Mouse (Mus musculus): ENCODE results near the gene Olfr56. TPM values are rescaled to one million over a fixed set of nuclear protein-coding genes. Genes with fewer than 3 reads are reported as not detected.
"Not testable (repeated sequence)": the region's sequence is repeated elsewhere in the genome, so short reads cannot be mapped to it uniquely, and the experiment has no call there.

Olfr56 gene
- polyA plus RNA-seq, 1 experiment: 0.10 TPM

DNA sequence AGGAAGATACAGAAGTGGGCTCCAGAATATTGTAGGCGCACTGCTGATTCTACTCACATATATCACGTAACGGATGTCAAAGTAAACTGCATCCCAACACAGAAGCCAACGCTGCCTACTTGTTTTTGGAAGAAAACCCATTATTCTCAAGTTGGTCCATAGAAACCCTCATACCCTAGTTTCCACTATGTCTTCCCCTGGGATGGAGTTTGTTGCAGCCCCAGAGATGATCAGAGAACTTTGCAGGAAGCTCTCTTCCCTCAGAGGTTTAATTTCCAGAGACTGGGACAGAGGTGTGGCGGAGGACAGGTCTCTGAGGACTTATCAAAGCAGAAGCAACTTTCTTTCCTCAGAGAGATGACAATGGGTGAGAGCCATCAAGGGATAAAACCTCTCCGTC, 163.3 kb downstream of the Olfr56 start, which contains the start of gene Olfr1395:
Gene Olfr1395 (plus strand): TSS at position 301 of the 400 bp plus-strand sequence.
- no peak for DNase-seq (ENCODE audit: extremely low spot score in 1 of 2, low spot score in 1 of 2)

DNA sequence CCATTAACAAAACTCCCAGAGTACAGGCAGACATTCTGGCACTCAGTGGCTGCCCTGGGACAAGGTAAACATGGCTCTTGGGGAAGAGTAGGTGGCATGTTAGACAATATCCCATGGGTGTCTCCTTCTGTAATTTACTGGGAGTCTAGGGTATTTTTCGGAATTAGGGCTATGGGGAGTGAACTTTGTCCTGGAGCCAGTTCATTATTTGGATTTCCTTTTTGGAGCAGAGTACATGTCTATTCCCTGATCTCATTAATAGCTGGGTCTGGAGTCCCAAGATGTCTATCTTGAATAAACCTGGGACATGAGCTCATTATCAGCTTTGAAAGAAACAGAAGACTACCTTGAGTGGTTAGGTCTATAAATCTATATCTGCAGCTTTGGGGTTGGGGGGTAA, 175.4 kb downstream of the Olfr56 start, which contains the start of gene Olfr1394:
Gene Olfr1394 (plus strand): TSS at position 301 of the 400 bp plus-strand sequence.
- DNase-seq (ENCODE audit: extremely low spot score in 1 of 2, low spot score in 1 of 2): no peak

DNA sequence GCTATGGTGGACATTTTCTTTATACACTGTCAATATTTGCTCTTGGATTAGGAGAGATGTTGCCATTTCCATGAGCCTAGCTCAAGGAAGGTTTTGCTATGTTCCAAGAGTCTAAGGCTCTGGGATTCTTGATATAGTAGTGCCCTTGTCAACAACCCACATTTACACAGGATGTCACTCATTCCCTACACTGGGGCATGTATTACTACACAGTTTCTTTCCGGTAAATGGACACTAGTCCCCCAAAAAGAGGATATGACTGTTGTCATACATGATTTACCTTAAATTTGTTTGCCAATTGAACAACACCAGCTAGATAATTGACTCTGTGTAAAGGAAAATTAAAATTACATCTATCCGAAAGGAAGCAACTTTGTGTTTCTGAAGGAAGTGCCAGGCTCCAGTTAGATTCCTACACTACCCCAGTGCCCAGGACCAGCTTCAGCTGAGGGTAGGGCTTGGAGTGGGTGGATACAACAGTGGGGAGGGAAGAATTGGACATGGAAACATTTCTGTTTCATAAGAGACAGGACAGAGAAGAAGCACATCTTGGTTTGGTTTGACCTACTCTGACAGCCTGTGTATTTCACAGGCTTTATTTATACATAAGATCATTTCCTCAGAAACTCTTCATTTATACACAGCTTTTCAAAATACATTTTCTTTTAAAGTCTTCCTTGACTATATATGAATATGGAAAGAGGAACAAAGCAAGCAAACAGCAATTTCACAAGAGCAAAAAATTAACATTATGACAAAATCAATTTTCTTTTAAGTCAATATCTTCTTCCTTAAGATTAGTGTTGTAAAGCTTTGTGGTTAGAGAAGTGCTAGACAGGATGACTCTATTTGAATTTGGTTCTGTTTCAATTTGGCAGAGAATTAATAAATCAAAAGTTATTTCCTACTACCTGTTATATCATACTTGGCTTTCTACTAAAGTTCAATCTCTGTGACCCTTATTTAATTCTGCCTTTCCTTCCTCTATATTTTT, 178.4 kb downstream of the Olfr56 start:
- DNase-seq (ENCODE audit: extremely low spot score in 1 of 2, low spot score in 1 of 2): no peak

DNA sequence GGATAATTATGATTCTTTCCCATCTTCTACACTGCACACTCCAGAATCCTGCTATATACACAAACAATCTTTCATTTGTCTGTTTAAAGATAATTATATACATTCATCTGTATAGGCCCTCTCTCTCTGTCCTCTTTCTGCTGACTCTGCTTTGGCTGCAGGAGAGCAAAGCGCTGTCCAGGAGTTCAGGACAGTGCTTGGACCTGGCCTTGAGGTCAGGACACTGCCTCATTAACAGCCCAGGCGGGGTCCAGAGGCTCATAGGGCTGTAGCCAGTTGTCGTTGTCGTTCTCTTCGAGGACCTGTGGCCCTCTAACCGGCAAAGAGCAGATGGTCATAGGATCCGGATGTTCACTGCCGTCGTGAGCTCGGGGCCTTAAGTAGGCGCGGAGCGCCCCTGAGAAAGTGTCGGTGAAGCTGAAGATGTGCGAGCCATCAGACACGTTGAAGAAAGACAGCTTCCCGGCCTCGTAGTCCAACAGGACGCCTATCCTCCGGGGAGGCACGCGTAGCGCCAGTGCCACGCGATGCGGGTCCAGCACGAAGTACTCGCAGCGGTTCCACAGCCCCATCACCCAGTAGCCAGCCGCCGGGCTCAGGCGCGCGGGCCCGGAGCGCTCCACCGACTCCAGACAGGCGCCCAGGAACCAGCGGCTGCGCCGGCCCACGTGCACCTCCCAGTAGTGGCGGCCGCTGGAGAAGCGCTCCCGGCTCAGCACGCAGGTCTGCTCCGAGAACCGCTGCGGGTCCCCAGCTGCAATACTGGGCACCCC, 190.3 kb downstream of the Olfr56 start:
- DNase-seq (ENCODE audit: extremely low spot score in 1 of 2, low spot score in 1 of 2): peak in 1 of 2 experiments; percentile 8

DNA sequence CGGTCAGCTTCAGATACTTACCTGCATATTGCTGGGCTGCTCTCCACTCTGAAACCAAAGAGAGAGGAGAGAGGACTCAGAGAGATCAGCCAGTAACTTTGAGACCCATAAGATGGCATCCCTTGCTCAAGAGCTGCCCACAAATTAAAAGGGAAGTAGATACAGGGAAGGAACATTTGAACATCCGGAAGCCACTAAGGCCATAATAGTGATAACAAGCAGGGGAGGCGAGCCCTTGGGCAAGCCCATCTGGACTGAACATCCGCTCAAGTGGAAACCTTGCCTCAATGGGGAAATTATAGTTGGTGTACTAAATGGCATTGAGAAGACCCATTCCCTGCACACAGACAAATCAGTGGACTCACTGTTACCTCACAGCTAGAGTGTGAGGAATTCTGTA, 191.9 kb downstream of the Olfr56 start:
- no peak for DNase-seq (ENCODE audit: extremely low spot score in 1 of 2, low spot score in 1 of 2)

DNA sequence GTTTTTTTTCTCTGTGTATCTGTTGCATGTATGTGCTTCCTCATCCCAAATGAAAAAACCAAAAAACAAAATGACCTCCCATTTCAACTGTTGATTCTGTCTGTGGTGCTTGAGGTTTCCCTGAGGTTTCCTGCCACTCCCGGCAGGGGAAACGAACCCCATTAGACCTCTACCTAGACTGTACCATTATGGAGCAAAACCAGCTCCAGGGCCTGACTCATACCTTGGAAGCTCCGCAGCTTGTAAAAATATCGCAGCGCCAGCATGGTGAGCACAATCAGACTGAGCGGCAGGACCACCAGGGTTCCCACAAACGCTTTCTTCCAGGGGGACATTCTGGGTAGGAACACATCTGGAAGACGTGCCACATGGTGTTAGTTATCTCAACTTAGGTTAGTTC, 196.7 kb downstream of the Olfr56 start:
- DNase-seq (ENCODE audit: extremely low spot score in 1 of 2, low spot score in 1 of 2): no peak

DNA sequence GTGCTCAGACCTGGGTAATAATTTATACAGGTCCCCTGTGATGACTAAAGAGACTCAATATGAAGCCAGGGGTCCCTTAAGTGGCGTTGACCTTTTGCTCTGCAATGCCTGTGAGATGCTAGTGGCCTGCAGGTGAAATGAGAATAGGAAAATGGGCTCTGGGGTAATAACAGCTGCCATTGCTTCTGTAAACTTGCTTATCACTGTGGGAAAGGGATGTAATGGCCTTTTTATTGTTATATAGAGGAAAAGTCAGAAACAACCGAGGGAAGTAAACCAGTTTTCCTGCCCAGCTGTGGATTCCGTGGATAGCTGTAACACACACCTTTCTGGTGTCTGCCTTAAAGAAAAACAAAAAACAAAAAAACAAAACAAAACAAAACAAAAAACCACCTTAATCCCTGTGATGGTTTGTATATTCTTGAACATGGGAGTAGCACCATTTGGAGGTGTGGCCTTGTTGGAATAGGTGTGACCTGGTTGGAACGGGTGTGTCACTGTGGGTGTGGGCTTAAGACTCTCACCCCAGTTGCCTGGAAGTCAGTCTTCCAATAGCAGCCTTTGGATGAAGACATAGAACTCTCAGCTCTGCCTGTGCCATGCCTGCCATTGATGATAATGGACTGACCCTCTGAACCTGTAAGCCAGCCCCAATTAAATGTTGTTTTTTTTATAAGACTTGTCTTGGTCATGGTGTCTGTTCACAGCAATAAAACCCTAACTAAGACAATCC, 197.5 kb downstream of the Olfr56 start:
- not testable (repeated sequence) for DNase-seq (ENCODE audit: extremely low spot score in 1 of 2, low spot score in 1 of 2)

DNA sequence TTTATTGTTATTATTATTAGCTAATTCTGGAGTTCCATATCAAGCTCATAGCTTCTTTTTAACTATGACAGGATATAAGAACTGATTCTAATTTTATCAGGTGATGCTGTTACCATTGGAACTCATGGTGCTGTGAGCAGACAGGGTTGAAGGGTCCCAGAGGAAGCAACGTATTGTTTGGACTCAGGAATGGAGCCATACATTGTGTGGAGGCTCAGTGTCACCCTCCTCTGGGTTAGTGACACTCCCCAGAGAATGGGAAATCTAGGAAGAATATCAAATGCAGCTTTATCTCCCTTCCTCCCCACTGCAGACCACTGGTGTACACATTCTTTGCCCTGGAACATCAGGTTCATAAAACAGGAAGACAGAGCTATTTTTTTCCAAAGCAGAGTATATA, 204.5 kb downstream of the Olfr56 start:
- DNase-seq (ENCODE audit: extremely low spot score in 1 of 2, low spot score in 1 of 2): no peak

Other genes starting within 250 kb of the Olfr56 start
- 453 and 472 TPM in 2 replicates for gene Rack1, start 178.6 kb upstream of the Olfr56 start, polyA plus RNA-seq (2012; rRNA removed)
- 41.4 and 47.6 TPM in 2 replicates for gene Trim41, start 161.5 kb upstream of the Olfr56 start, polyA plus RNA-seq (2012; rRNA removed)
- gene Trim7, start 152.7 kb upstream of the Olfr56 start, polyA plus RNA-seq (2012; rRNA removed): 3.7 and 4.6 TPM in 2 replicates
- gene Gm12184, start 152.2 kb upstream of the Olfr56 start, polyA plus RNA-seq (2012; rRNA removed): 24.1 and 28.7 TPM in 2 replicates
- gene Irgm1, start 107.2 kb upstream of the Olfr56 start, polyA plus RNA-seq (2012; rRNA removed): 12.1 and 12.7 TPM in 2 replicates
- gene Gm5431, start 76.7 kb upstream of the Olfr56 start, polyA plus RNA-seq (2012; rRNA removed): 0.13 and 0.18 TPM in 2 replicates
- gene Psme2b, start 32.7 kb upstream of the Olfr56 start, polyA plus RNA-seq (2012; rRNA removed): 0.90 and 1.5 TPM in 2 replicates
- gene 9930111J21Rik1, start 509 bp downstream of the Olfr56 start, polyA plus RNA-seq (2012; rRNA removed): 0.42 and 0.64 TPM in 2 replicates
- gene Gm12185, start 13.3 kb downstream of the Olfr56 start, polyA plus RNA-seq (2012; rRNA removed): 0.08 and 0.12 TPM in 2 replicates
- gene Tgtp1, start 15.3 kb downstream of the Olfr56 start, polyA plus RNA-seq (2012; rRNA removed): 1.3 and 1.8 TPM in 2 replicates
- gene 9930111J21Rik2, start 72.4 kb downstream of the Olfr56 start, polyA plus RNA-seq (2012; rRNA removed): 1.3 TPM in 2 replicates
- gene Tgtp2, start 85.3 kb downstream of the Olfr56 start, polyA plus RNA-seq (2012; rRNA removed): 1.4 and 1.6 TPM in 2 replicates
- gene Ifi47, start 97.7 kb downstream of the Olfr56 start, polyA plus RNA-seq (2012; rRNA removed): 1.7 and 2.0 TPM in 2 replicates
- gene Olfr1396, start 136.0 kb downstream of the Olfr56 start, polyA plus RNA-seq (2012; rRNA removed): not detected in 2 replicates
- gene Olfr1395, start 163.4 kb downstream of the Olfr56 start, polyA plus RNA-seq (2012; rRNA removed): 0.04 and 0.11 TPM in 2 replicates
- not detected in 2 replicates for gene Olfr1394, start 175.5 kb downstream of the Olfr56 start, polyA plus RNA-seq (2012; rRNA removed)
- 0.02 TPM in 1 of 2 replicates, not detected in the other for gene Btnl9, start 208.3 kb downstream of the Olfr56 start, polyA plus RNA-seq (2012; rRNA removed)
- 24.2 and 26.4 TPM in 2 replicates for gene Zfp62, start 224.4 kb downstream of the Olfr56 start, polyA plus RNA-seq (2012; rRNA removed)